ENCODE assay signal across 8 mouse cellular contexts in the genomic region with DNA sequence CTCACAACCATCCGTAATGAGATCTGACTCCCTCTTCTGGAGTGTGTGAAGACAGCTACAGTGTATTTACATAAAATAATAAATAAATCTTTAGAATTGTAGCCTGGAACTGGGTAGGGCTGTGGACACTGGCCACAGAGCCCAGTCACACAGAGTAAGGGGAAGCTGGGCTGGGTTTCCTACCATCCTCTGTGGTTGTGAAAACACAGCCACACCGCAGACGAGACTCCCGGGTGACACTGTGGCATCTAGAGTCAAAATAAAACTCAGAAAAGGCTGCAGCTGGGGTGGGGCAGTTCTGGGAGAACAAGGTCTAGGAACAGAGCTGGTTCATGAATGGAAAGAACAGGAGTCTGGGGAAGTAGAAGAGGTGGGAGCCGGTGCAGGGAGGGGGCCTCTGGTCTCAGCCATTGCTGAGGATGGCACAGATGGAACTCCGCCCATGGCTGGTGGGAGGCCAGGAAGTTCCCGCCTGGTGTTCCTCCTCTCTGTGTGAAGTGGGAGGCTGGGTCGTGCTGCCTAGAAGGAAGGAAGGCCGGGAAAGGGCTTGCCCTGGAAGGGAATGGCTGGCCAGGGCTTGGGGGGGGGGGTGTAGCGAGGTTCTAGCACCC. TPM values are rescaled to one million over a fixed set of nuclear protein-coding genes. Genes with fewer than 3 reads are reported as not detected.
DNase-seq lines count a peak whose midpoint lies in the region; ATAC-seq and TF ChIP-seq lines count a peak whose summit lies in the region.

No protein-coding gene starts in this region.

- H3K27ac ChIP-seq in heart, embryonic 12.5 days (ENCODE audit: poor library complexity, severe bottlenecking), result no peak overlapping the region
- peak overlapping the region; percentile 71 for H3K27ac ChIP-seq in forebrain, embryonic 13.5 days

- WGBS in heart, embryonic 12.5 days, result 43% methylated on average over 10 of the region's 10 CpGs
- 61% methylated on average over 10 of the region's 10 CpGs for WGBS in forebrain, embryonic 13.5 days

- DNase-seq in heart, adult 11 months, result peak; percentile 98
- peak; percentile 58 to 75 for DNase-seq in kidney, postnatal 25 days
- DNase-seq in MN1 (ENCODE audit: low spot score), result no peak
- no peak for DNase-seq in urinary bladder, adult 18-20 months (ENCODE audit: low spot score in 2 of 2)

- H3K4me3 ChIP-seq in heart, embryonic 12.5 days, result no peak overlapping the region
- H3K4me3 ChIP-seq in E14TG2a.4 (replicated peaks; ENCODE audit: low read length), result peak overlapping the region; percentile 23
- H3K4me3 ChIP-seq in forebrain, embryonic 13.5 days, result no peak overlapping the region

- H3K4me1 ChIP-seq in heart, embryonic 12.5 days (replicated peaks), result peaks cover 34% of the 10 kb centered on the region
- H3K4me1 ChIP-seq in E14TG2a.4 (replicated peaks; ENCODE audit: low read depth, low read length), result peaks cover 92% of the 10 kb centered on the region
- H3K4me1 ChIP-seq in forebrain, embryonic 13.5 days, result peaks cover 71% of the 10 kb centered on the region

- H3K4me2 ChIP-seq in heart, embryonic 12.5 days, result no peak overlapping the region
- H3K4me2 ChIP-seq in forebrain, embryonic 13.5 days, result peak overlapping the region; percentile 24; the same call in 1 of the 2 replicates

- peaks cover 20% of the 10 kb centered on the region for H3K27me3 ChIP-seq in heart, embryonic 12.5 days (replicated peaks)
- peaks cover 24% of the 10 kb centered on the region for H3K27me3 ChIP-seq in E14TG2a.4 (ENCODE audit: insufficient read depth, low read length)
- no peaks in the 10 kb centered on the region for H3K27me3 ChIP-seq in forebrain, embryonic 13.5 days

- no peaks in the 10 kb centered on the region for H3K9me3 ChIP-seq in heart, embryonic 12.5 days (replicated peaks)
- no peaks in the 10 kb centered on the region for H3K9me3 ChIP-seq in E14TG2a.4 (ENCODE audit: low read length)
- no peaks in the 10 kb centered on the region for H3K9me3 ChIP-seq in forebrain, embryonic 13.5 days (replicated peaks)

- no peak; the same call in 1 of the 2 replicates for ATAC-seq in heart, embryonic 12.5 days (ENCODE audit: insufficient number of reproducible peaks, low FRiP score)
- peak; percentile 37; the same call in 1 of the 2 replicates for ATAC-seq in forebrain, embryonic 13.5 days
- peak; percentile 32 for ATAC-seq in megakaryocyte progenitor cell, adult 5-6 weeks (replicated peaks; ENCODE audit: poor library complexity)

- peaks cover 25% of the 10 kb centered on the region for H3K36me3 ChIP-seq in heart, embryonic 12.5 days
- H3K36me3 ChIP-seq in E14TG2a.4 (ENCODE audit: insufficient read depth, low read length), result peaks cover 84% of the 10 kb centered on the region
- peaks cover 88% of the 10 kb centered on the region for H3K36me3 ChIP-seq in forebrain, embryonic 13.5 days (ENCODE audit: poor library complexity, severe bottlenecking)

- no peak overlapping the region for H3K9ac ChIP-seq in heart, embryonic 12.5 days
- peak overlapping the region; percentile 53; the same call in 1 of the 2 replicates for H3K9ac ChIP-seq in forebrain, embryonic 13.5 days

- TF ChIP-seq CTCF in E14TG2a.4 (conservative IDR thresholded peaks at IDR 0.05; ENCODE audit: low read length), result no peak

RNA-seq across cellular contexts. Expression of gene Sbk1, which starts 15.2 kb away (rescaled TPM):
- 24.0 and 24.5 TPM in 2 replicates for polyA plus RNA-seq in heart, embryonic 12.5 days (2016; fragmentation: Nextera tagmentation; extraction: Ambion mirVana)
- polyA plus RNA-seq in forebrain, embryonic 13.5 days (2015; fragmentation: Nextera tagmentation; extraction: Ambion mirVana), result 212 and 215 TPM in 2 replicates
- 0.95 and 1.7 TPM in 2 replicates for total RNA-seq in megakaryocyte progenitor cell, adult 5-6 weeks (2015)
- total RNA-seq in megakaryocyte progenitor cell, adult 5-6 weeks (2017), result 1.5 and 2.0 TPM in 2 replicates

Comparison
In these comparisons a context has a peak if more than half of its experiments do, and no peak if none do; other contexts are left out.
1. DNase-seq: peak in heart, adult 11 months (single experiment) and kidney, postnatal 25 days (2 of 2); none in MN1 (single experiment) and urinary bladder, adult 18-20 months (0 of 2).